Mouse (Mus musculus) regulatory T cell (primary cell): ENCODE results near the gene Ugt2b35.
"Not testable (repeated sequence)": the region's sequence is repeated elsewhere in the genome, so short reads cannot be mapped to it uniquely, and the experiment has no call there.

Source experiments
- in situ Hi-C: fragments of 300-600 bp; cut with MboI, MseI; formaldehyde crosslinking; loops from one replicate; pipeline ENCODE4 v1.15.1; 2025; ENCODE audit warnings: high pct_unique_total_duplicates

Ugt2b35 gene

GRCm38 (mm10) chr5:87000395-87001073 is at the start of gene Ugt2b35:
TSS of gene Ugt2b35 (plus strand) at chr5:87000860.
- in situ Hi-C loops: no loop called here

DNA sequence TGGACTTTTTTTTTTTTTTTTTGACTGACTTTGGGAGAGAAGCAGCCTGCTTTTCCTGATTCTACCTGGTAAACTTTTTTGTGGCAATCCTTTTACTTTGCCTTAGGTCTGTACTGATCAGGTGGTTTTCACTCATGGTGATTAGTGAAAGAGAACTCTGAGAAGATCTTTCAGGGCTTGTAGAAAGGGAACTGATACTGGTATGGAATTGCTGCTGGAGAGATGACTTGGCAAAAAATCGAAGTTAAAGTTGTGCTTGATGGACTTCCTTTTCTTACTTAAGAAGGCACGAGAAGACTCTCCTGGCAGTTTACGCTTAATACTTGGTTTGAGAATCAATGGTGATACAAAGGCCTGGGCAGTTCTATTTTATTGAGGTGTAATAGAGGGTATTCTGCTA is 40.2 kb upstream of the Ugt2b35 start:
- in situ Hi-C loops: no loop called here

DNA sequence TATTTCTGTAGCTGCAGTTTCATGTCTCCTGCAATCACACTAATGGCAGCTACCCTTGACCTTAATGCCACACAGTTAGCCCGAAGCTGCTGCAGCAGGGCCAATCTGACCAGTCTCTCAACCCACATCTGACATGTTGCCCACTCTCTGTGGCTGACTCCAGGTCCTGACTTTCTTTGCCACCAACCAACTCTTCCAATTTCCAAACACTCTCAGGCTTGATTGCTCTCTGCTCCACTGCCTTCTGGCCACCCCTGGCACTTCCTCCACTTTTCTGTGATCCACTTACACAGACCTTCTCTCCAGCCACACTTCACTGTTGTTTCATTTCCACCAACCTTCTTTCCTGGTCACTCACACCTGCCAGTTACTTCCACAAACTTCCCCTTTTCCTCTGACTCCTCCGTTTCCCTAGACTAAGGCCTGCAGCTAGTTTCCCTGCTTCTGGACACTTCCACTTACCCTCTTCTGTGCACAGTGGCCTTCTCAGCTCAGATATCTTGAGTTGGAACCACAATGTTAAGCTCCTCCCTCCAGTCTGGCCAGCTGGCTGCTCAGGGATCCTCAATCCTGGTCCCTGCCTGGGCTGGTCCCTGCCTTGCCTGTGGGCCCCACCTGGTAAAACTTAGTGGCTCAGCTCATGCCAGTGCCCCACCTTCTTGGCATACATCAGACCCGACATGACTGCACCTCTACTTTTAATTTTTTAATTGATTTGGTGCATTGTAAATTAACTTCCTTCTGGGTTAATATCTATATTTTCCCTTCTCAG is 38.9 kb upstream of the Ugt2b35 start:
- in situ Hi-C loops: no loop called here

GRCm38 (mm10) chr5:86962849-86963248 is 37.8 kb upstream of the Ugt2b35 start:
- in situ Hi-C loops: not testable (repeated sequence)

- in situ Hi-C loops: not testable (repeated sequence)
Observed at GRCm38 (mm10) chr5:86967271-86967670, 33.4 kb upstream of the Ugt2b35 start.

- in situ Hi-C loops: no loop called here
Observed at GRCm38 (mm10) chr5:87004735-87005134, 4.1 kb downstream of the Ugt2b35 start.

DNA sequence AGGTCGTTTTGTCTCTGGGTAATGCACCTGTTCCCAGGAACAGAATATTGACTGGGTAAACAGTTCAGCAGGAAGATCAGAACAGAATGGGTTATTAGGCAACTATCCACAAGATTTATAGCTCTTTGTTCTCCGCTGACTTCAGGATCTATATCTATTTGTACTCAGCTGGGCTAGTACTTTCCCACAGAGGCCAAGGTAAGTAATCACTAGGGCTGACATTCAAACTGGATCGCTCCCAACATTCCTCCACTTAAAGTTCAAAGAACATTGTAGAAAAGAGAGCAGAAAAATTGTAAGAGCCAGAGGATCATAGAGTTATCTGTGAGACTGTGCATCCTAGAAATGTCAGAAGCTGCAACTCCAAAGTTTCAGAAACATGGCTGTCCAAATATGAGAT is 14.8 kb downstream of the Ugt2b35 start:
- in situ Hi-C loops: no loop called here

DNA sequence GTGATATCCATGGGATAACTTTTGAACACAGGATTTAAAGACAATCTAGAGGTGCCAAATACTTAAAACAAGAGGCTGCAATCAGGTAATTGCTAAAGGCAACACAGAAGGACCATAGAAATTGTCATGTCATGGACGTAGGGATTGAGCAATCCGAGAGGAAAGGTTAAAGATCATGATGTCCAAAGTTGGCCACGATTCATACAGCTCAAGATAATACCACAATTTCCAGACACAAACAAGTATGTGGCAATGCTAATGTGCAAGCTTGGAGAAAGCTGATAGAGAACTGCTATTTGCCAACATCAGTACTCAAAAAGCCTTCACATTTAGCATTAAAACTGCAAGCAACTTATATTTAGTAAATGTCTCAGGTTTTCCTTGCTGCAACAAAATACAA is 26.7 kb downstream of the Ugt2b35 start:
- in situ Hi-C loops: no loop called here

- in situ Hi-C loops: no loop called here
Observed at GRCm38 (mm10) chr5:87030624-87031023, 30.0 kb downstream of the Ugt2b35 start.
